Mouse (Mus musculus) thymus, postnatal 10 days (tissue): Measurements from ENCODE around the gene Slc35g2.

ENCODE experiments used
- DNase-seq, 2 experiments: peaks; one replicate each; pipeline ENCODE4 v3.0.0; 2021; ENCODE audit warnings: low spot score in 2 of 2

The Slc35g2 gene

DNA sequence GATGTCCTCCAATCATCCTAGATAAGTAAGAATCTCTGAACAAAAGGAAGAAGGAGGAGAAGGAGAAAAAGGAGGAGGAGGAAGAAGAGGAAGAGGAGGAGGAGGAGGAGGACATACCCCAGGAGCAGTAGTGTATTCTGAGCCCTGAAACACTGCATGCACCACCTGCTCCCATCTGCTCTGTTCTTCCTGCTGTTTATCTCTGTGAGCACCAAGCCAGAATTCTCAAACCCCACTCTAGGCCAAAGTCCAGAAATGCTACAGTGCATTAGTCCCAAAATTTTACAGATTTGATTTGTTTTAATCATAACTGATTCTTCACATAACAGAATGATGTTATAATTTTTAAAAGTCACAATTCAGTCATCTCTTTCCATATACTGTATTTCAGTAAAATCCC, 11.9 kb downstream of the Slc35g2 start:
- DNase-seq: no peak

- DNase-seq: no peak
Observed at GRCm38 (mm10) chr9:100558023-100558573, 12.8 kb downstream of the Slc35g2 start.

DNA sequence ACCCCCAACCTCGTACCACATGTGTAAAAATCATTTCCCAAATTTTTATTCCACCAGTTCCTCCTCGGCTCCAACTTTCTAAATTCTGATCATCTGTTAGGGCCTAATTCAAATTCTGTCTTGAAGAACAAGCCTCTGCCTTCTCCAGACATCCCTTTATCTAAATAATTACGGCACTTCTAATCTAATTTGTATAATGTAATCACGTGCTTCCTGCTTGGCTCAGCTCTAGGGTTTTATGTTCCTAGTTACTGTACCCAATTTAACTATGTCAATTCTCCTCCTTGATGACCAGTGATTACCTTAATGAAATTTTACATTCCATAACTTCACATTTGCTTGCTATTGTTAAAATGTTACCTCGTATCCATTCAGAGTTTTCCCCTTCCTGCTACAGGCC, 15.2 kb downstream of the Slc35g2 start:
- no peak for DNase-seq

GRCm38 (mm10) chr9:100548313-100548712, 22.6 kb downstream of the Slc35g2 start:
- DNase-seq: peak; percentile 23 to 46

- DNase-seq: no peak
Observed at GRCm38 (mm10) chr9:100546594-100546910, 24.3 kb downstream of the Slc35g2 start.

- DNase-seq: peak; percentile 99
Observed at GRCm38 (mm10) chr9:100545715-100546593, 24.9 kb downstream of the Slc35g2 start, which contains the start of gene Nck1. Gene Nck1 (minus strand): TSS chr9:100546134.

GRCm38 (mm10) chr9:100544948-100545714, 25.8 kb downstream of the Slc35g2 start:
- peak; percentile 71 to 78 for DNase-seq

DNA sequence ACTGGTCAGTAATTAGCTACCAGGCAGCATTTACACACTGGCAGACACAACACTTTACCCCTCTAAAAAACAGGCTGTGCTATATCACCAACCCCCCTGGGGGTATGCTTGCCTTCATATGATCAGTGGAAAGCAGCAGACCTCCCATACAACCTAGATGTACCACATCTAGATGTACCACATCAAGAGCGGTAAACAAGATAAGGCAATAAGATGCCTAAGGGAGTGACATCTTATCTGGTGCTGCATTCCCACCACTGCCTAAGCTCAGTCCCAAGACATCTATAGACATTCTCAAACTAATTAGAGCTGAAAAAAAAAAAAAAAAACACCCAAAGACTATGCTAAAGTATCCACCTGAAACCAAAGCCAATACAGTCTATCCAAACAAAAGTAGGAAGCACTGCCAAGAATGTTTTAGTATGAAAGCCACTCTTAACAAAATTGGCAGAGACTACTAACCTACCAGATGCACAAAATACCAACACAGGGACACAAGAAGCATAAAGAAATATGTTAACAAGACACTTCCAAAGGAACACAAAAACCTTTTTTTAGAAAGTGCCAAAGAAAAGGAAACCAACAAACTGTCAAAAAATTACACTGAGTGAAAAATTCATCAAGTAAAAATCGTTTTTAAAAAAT, 35.1 kb downstream of the Slc35g2 start:
- DNase-seq: no peak

DNA sequence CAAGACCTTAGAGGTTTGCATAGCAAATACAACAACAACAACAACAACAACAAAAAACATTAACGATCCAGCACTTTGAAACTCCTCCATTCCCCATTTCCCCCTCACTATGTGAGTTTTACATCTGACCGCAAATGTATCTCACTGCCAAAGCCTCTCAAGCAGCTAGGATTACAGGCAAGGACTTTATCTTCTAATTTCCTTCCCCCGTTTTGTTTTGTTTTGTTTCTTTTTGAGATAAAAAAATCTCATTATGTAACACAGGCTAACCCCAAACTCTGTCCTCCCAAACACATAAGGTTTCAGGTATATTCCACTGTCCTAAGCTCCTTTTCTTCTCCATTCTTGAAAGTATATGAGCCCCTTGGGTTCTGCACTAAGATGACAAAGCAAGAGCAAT, 36.2 kb downstream of the Slc35g2 start:
- no peak for DNase-seq

DNA sequence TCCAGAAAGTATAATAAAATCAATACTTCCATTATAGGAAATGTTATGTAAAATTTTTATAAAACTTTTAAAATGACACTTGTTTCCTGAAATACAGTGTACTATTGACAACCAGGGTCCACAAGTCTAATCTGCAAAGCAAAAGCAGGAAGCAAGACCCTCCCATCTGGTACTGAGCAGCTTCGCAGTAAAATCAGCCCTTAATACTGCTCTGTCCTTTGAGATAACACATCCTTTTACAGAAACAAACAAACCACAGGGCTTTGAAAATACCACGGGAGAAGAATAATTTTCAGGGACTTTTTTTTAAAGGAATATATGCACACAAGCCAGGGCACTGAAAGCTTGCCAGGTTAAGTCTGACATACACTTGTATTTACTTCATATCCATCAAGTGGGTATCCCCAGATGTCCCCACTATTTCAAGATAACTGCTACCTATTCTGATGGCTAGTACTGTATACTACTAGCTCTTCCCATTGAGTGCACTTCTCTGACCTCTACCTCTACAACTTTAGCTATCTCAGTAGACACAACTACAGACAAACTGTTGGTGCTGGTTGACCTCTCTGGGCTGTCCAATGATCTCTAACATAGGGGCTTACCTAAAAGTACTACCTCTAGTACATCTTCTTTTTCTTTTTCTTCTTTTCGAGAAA, 37.9 kb downstream of the Slc35g2 start:
- DNase-seq: no peak

DNA sequence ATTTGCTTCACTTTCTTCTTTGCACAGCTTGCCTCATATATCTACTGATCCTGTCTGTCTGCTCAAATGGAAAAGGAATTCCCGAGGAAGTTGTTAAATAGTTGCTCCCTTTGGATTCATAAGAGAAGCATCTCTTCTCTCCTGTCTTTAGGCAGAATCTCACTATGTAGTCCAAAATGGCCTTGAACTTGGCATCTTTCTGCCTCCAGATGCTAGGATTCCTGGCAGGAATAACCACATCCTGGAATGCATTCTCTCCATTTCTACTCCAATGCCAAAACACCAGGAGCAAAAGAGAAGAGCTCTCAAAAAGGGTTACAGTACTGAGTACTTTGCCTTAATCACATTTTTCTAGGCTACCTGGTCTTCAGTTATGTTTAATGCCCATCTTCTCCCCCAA, 39.6 kb downstream of the Slc35g2 start:
- DNase-seq: no peak

- DNase-seq: no peak
Observed at GRCm38 (mm10) chr9:100525225-100525624, 45.7 kb downstream of the Slc35g2 start.

- DNase-seq: no peak
Observed at GRCm38 (mm10) chr9:100522029-100522428, 48.9 kb downstream of the Slc35g2 start.

- peak in 1 of 2 experiments; percentile 46 for DNase-seq
Observed at GRCm38 (mm10) chr9:100520586-100520985, 50.3 kb downstream of the Slc35g2 start.

DNA sequence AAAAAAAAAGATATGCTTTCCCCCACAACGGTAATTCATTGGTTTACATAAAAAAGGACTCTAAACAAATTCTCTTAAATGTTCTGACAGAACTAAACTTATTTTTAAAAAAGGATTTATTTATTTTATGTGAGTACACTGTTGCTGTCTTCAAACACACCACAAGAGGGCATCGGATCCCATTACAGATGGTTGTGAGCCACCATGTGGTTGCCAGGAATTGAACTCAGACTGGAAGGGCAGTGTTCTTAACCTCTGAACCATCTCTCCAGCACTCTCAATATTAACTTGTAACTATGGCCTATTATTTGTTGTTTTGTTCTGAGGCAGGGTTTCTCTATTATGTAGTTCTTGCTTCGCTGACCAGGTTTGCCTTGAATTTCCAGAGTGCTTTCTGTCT, 50.9 kb downstream of the Slc35g2 start:
- DNase-seq: no peak

- DNase-seq: no peak
Observed at GRCm38 (mm10) chr9:100507581-100507980, 63.3 kb downstream of the Slc35g2 start.

DNA sequence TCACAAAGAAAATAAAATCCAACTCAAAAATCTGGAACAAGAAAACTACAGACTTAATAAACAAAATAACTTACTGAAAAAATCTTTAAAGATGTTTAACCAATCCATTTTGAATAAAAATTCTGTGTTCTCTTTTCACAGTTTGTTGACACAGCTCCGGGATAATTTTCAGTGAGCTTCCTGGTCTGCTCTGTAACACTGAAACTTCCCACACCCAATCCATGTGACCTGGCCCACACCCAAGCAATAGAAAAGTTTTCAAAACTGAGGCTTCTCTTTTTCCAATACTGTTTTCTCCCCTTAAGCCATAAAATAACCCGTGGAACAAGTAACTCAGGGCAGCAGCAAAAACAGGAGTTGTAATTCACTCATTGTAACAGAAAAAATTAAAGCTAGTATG, 64.2 kb downstream of the Slc35g2 start:
- no peak for DNase-seq

DNA sequence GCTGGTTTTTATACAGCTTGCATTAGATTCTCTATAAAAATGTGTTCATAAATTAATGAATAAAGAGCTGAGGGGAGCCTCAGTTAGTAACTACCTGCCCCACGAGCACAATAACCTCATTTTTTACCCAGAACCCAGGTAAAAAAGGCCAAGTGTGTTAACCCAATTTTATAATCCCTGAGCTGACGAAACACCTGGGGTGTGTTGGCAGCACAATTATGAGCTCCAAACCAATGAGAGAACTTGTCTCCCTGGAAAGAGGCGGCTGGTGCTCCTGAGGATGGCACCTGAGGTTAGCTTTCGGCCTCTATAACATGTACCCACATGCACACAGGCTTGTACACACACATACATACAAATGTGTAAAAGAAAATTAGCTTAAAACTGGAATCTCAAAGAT, 65.4 kb downstream of the Slc35g2 start:
- DNase-seq: no peak
